Mouse (Mus musculus) limb, embryonic 13.5 days (tissue): ENCODE measurements around the gene Creb5. TPM values are rescaled to one million over a fixed set of nuclear protein-coding genes. Genes with fewer than 3 reads are reported as not detected.

Source experiments
- ATAC-seq: fragments of 200-750 bp; cut with Nextera tagmentation; 2 replicates; pipeline ENCODE4 v1.8.0; 2017; ENCODE audit warnings: low read depth, moderate number of reproducible peaks, moderate TSS enrichment; ENCODE audit not compliant: low FRiP score
- H3K27ac ChIP-seq: fragments of 300-500 bp; sonication (generic); 2 replicates; pipeline ENCODE4 v1.5.1; 2015; ENCODE audit warnings: inconsistent platforms, mild to moderate bottlenecking, moderate library complexity
- H3K27me3 ChIP-seq: fragments of 300-500 bp; sonication (generic); 2 replicates; pipeline ENCODE4 v1.6.1; 2015; ENCODE audit warnings: mild to moderate bottlenecking, inconsistent platforms
- H3K36me3 ChIP-seq: fragments of 300-500 bp; sonication (generic); 2 replicates; pipeline ENCODE4 v1.6.1; 2015; ENCODE audit warnings: inconsistent platforms, mild to moderate bottlenecking, moderate library complexity
- H3K4me1 ChIP-seq: fragments of 300-500 bp; sonication (generic); 2 replicates; pipeline ENCODE4 v1.6.1; 2015; ENCODE audit warnings: inconsistent platforms
- H3K4me2 ChIP-seq: fragments of 300-500 bp; sonication (generic); replicated peaks from 2 replicates; pipeline ENCODE4 v1.6.1; 2015; ENCODE audit warnings: inconsistent platforms, mild to moderate bottlenecking, moderate library complexity
- H3K4me3 ChIP-seq: fragments of 300-500 bp; sonication (generic); 2 replicates; pipeline ENCODE4 v1.5.1; 2015; ENCODE audit warnings: moderate library complexity, mild to moderate bottlenecking, inconsistent platforms
- H3K9ac ChIP-seq: fragments of 300-500 bp; sonication (generic); 2 replicates; pipeline ENCODE4 v1.6.1; 2015; ENCODE audit warnings: mild to moderate bottlenecking, inconsistent platforms
- H3K9me3 ChIP-seq: fragments of 300-500 bp; sonication (generic); 2 replicates; pipeline ENCODE4 v1.6.1; 2016; ENCODE audit warnings: inconsistent platforms
- WGBS: fragments of 180-500 bp; shearing (Covaris S2); methylation state at CpG from one replicate; pipeline ENCODE4 v1.1.7; 2015; 5-methylcytosine and 5-hydroxymethylcytosine counted together
- polyA plus RNA-seq: library from polyadenylated mRNA; unstranded; fragments of >200 nt; fragmentation: Nextera tagmentation; extraction: Ambion mirVana; gene quantifications from 2 replicates; pipeline ENCODE4 v1.2.1, GENCODE M21; 2015

The Creb5 gene
- polyA plus RNA-seq, 1 experiment from 2014 or later, result 75.4 TPM

DNA sequence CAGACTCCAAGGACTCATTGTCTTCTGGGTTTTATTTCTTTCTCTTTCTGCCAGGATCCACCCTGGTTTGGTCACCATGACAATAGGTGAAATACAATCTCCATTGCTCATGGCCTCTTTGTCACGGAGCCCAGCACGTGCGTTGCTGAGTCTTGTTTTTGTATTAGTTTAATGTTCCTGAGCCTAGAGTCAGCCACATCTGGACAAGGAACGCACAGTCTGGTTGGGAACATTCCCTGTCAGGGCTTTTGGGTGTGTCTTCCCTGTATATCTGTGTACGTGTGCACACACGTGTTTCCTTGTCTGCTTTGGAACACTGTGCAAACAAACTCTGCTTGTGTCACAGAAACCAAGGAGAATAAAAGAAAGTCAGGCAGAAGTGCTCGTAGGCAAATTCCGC, 331.1 kb downstream of the Creb5 start:
- ATAC-seq, result no peak
- 75% methylated on average over 8 of the region's 8 CpGs for WGBS
- Histone ChIP-seq H3K4me1 (peaks cover 51% of the 10 kb centered on the region), H3K36me3 (peaks cover 3% of the 10 kb centered on the region), H3K27ac (no peak overlapping the region), H3K9ac (no peak overlapping the region), H3K27me3 (no peaks in the 10 kb centered on the region), H3K9me3 (no peaks in the 10 kb centered on the region), H3K4me3 (no peak overlapping the region), H3K4me2 (no peak overlapping the region)

DNA sequence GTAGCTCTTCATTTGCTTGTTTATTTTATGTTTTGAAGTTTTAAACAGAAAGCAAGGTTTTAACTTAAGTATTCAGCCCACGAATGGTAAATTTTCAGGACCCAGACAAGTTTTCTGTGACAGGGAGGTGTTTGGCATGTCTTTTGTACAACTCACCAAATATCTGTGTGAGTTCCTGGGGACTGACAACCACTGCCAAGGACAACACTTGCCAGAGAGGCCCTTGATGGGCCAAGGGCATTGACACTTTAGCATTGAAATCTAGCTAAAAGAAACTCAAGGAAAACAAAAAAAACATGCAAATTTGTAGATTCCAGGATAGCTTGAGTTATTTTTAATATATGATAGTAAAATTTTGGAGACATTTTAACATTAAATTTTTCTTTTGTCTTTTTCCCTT, 332.6 kb downstream of the Creb5 start:
- Histone ChIP-seq H3K4me1 (peaks cover 62% of the 10 kb centered on the region), H3K36me3 (peaks cover 3% of the 10 kb centered on the region), H3K9me3 (no peaks in the 10 kb centered on the region), H3K4me2 (no peak overlapping the region), H3K4me3 (no peak overlapping the region), H3K9ac (no peak overlapping the region), H3K27me3 (no peaks in the 10 kb centered on the region), H3K27ac (no peak overlapping the region)
- ATAC-seq, result no peak
- 76% methylated on average over 1 of the region's 1 CpGs for WGBS

GRCm38 (mm10) chr6:53621295-53621694, 334.2 kb downstream of the Creb5 start:
- no peak overlapping the region for H3K9ac ChIP-seq
- 45% methylated on average over 5 of the region's 5 CpGs for WGBS

DNA sequence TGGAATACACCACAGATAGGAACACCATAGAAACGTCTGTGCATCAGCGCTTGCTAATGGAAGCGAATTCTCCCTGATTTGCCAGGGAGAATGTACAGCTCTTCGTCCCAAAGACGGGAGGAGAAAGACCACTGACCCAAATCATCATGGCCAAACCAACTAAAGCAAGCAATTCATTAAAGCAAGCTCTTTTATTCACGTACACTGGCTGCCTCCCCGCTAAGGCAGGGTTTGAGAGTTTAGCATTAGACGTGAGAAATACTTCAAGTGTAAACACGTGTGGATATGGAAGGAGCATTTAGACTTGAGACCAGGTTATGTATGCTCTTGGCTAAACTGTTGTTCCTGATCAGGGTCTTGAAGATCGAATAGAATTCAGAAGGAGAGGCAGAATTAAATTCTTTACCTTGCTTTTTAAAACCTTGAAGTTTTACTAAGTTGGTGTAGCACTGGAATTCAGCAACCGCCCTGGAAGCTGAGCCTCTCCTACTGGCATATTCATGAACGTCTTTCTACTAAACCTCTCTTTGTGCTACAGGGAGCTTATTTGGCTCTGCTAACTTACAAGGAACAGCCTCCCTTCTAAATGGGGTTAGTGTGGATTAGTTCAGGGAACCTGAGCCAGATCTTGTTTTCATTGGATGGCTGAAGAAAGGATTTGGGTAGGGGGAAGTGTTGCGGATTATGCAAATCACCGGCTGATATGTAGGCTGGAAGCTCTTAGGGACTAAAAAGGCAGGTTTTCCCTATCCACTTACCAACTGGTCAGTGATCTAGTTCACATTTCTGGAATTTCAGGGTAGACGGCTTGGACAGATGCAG, 337.6 kb downstream of the Creb5 start:
- peak overlapping the region; percentile 63 for H3K27ac ChIP-seq
- peaks cover 68% of the 10 kb centered on the region for H3K4me1 ChIP-seq
- WGBS, result 55% methylated on average over 15 of the region's 15 CpGs
- ATAC-seq, result peak; percentile 71; the same call in 1 of the 2 replicates
- no peak overlapping the region for H3K4me2 ChIP-seq
- no peaks in the 10 kb centered on the region for H3K9me3 ChIP-seq
- H3K36me3 ChIP-seq, result no peaks in the 10 kb centered on the region; the same call in 1 of the 2 replicates
- no peak overlapping the region for H3K9ac ChIP-seq
- no peak overlapping the region for H3K4me3 ChIP-seq
- H3K27me3 ChIP-seq, result no peaks in the 10 kb centered on the region

More at GRCm38 (mm10) chr6:53621295-53621694, 334.2 kb downstream of the Creb5 start:
- Histone ChIP-seq H3K4me1 (peaks cover 61% of the 10 kb centered on the region), H3K27ac (no peak overlapping the region), H3K36me3 (peaks cover 3% of the 10 kb centered on the region), H3K4me2 (no peak overlapping the region), H3K9me3 (no peaks in the 10 kb centered on the region), H3K27me3 (no peaks in the 10 kb centered on the region), H3K4me3 (no peak overlapping the region)
- no peak for ATAC-seq

DNA sequence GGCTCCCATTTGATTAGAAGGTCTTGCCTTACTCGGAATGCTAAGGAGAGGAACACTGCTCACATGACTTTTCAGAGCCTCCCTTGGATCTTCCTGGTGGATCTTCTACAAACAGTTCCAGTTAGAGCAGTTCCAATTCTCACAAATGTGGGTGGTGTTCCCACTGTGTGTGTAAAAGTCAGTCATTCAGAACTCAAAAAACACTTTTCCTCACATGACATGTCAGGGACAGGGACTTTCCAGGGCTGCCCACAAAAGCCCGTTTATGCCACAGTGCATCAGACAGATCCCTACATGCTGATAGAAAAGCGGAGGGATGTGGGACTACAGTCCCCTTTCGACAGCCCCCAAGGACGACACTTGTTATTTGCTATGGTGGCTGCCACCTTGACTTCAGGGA, 339.0 kb downstream of the Creb5 start:
- no peaks in the 10 kb centered on the region; the same call in 1 of the 2 replicates for H3K36me3 ChIP-seq
- H3K27ac ChIP-seq, result no peak overlapping the region
- ATAC-seq, result no peak
- no peak overlapping the region for H3K9ac ChIP-seq
- 83% methylated on average over 5 of the region's 5 CpGs for WGBS
- no peaks in the 10 kb centered on the region for H3K27me3 ChIP-seq
- H3K4me1 ChIP-seq, result peaks cover 61% of the 10 kb centered on the region
- no peak overlapping the region for H3K4me2 ChIP-seq
- H3K9me3 ChIP-seq, result no peaks in the 10 kb centered on the region
- no peak overlapping the region for H3K4me3 ChIP-seq

DNA sequence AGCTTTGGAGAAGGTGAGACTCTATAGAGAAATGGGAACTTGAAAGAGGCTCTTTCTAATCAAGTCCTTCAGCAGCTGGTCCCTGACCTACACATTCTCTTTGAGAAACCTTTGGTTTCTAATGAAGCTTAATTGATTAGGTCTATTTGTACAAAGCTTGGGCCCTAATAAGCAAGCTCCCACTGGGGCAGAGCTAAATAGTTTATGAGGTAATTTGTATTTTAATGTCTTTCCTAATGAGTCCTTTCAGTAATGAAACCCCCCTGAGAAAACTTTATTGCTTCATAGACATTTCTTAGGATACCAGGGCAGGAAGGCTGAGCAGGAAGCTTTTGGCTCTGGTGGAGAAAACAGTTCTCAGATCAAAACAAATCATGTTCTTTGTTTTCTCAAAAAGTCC, 341.6 kb downstream of the Creb5 start:
- no peak overlapping the region for H3K4me3 ChIP-seq
- no peaks in the 10 kb centered on the region for H3K9me3 ChIP-seq
- H3K27ac ChIP-seq, result no peak overlapping the region; the same call in 1 of the 2 replicates
- H3K27me3 ChIP-seq, result no peaks in the 10 kb centered on the region
- H3K36me3 ChIP-seq, result peaks cover 6% of the 10 kb centered on the region; the same call in 1 of the 2 replicates
- no peak overlapping the region for H3K9ac ChIP-seq
- H3K4me2 ChIP-seq, result no peak overlapping the region
- no peak for ATAC-seq
- H3K4me1 ChIP-seq, result peaks cover 45% of the 10 kb centered on the region

DNA sequence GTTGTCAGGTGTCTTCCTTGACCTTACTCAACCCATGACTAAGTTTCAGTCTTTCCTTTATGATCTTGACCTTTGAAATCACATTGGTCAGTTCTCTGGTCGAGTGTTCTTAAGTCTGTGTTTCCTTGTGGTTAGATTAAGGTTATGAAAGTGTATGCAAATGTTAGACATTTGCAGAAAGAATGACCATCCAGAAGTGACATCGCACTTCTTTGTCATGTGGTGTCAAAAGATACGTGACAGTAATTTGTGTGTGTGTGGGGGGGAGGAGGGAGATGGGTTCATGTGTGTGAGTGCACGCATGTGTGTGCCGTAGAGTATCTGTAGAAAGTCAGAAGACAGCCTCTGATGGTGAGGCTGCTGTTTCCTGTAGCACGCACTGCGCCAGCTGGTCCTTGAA, 348.4 kb downstream of the Creb5 start:
- Histone ChIP-seq H3K4me2 (no peak overlapping the region), H3K4me3 (no peak overlapping the region), H3K36me3 (peaks cover 6% of the 10 kb centered on the region; the same call in 1 of the 2 replicates), H3K4me1 (peaks cover 45% of the 10 kb centered on the region), H3K9ac (no peak overlapping the region), H3K9me3 (no peaks in the 10 kb centered on the region), H3K27ac (no peak overlapping the region), H3K27me3 (no peaks in the 10 kb centered on the region)
- ATAC-seq, result no peak
- 93% methylated on average over 7 of the region's 7 CpGs for WGBS

DNA sequence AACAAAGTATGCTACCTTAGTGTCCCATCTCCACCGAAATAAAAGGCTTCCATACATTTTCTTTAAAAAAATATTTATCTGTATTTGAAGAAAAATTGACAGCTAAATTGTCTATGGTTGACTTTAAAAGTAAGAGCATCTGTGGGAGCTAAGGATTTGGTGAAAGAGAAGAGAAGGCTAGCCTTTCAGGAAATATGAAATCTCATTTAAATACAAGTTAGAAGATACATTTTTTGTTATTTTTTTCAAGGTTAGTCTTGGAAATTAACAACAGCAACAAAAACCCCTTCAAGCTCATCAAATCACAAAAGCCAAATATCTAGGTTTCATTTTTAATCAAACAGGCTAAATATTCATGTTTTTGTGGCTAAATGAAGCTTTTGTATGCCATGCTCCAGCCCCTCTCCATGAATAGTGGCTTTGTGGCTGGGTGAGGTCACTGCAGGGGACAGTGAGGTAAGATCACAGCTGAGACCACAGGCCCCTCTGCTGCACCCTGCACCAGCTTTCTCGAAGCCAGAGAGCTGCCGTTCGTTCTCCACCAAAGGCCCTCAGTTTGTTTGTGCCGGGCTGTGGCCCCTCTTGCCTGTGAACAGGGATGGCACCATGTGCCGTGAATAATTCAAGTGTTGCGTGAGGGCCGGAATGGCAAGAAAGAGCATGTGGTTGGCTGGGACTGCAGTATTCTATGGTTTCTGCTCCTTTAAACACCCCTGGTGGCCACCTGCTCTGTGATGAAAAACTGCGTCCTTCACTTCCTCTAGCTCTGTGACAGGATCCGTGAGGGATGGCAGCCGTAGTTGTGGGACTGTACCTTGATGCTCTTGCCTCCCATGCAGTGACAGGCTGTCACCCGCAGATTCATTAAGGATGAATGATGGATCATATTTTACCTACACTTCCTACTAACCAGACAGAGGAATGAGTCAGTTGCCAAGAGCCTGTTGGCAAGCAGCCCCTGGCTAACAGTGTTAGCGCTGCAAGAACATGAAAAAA, 350.6 kb downstream of the Creb5 start:
- Histone ChIP-seq H3K9ac (no peak overlapping the region), H3K27me3 (no peaks in the 10 kb centered on the region), H3K36me3 (0 out of 2 replicates have a peak, but pooled peaks cover 2% of the 10 kb centered on the region), H3K4me2 (no peak overlapping the region), H3K27ac (peak overlapping the region; percentile 52; the same call in 1 of the 2 replicates), H3K4me1 (peaks cover 67% of the 10 kb centered on the region), H3K9me3 (no peaks in the 10 kb centered on the region), H3K4me3 (no peak overlapping the region)
- ATAC-seq, result no peak
- WGBS, result 66% methylated on average over 13 of the region's 13 CpGs

GRCm38 (mm10) chr6:53641633-53642605, 354.8 kb downstream of the Creb5 start:
- ATAC-seq, result no peak
- Histone ChIP-seq H3K27me3 (no peaks in the 10 kb centered on the region), H3K9me3 (no peaks in the 10 kb centered on the region), H3K36me3 (0 out of 2 replicates have a peak, but pooled peaks cover 5% of the 10 kb centered on the region), H3K4me2 (peak overlapping the region; percentile 12; the same call in 1 of the 2 replicates), H3K4me1 (peaks cover 67% of the 10 kb centered on the region), H3K9ac (no peak overlapping the region), H3K27ac (peak overlapping the region; percentile 73), H3K4me3 (no peak overlapping the region)
- 69% methylated on average over 30 of the region's 30 CpGs for WGBS

DNA sequence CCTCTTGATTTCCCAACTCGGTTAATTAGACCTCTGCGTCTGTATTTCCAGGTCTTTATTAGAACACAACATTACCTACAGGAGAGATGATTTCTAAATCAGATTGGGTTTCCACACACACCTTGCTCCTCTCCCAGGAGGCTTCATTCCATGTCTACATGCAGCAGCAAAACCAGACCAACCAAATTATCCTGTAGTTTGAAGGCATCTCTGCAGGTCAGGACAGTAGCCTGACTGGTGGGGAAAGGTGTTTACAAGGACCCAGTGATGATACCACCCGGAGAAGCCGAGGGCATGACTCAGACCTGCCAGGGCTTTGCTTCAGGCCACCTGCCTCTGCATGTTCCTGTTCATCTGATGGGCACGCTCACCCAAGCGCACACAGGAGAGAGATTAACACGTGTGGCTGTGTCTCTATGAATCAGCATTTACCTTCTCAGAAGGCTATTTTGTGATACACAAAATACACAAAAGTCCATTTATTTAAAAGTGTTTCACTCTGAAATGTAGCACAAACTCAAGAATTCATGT, 355.8 kb downstream of the Creb5 start:
- Histone ChIP-seq H3K4me3 (no peak overlapping the region), H3K27ac (peak overlapping the region; percentile 73), H3K36me3 (0 out of 2 replicates have a peak, but pooled peaks cover 5% of the 10 kb centered on the region), H3K27me3 (no peaks in the 10 kb centered on the region), H3K9ac (no peak overlapping the region), H3K4me2 (no peak overlapping the region), H3K4me1 (peaks cover 61% of the 10 kb centered on the region), H3K9me3 (no peaks in the 10 kb centered on the region)
- 74% methylated on average over 7 of the region's 7 CpGs for whole genome bisulfite sequencing
- ATAC-seq, result no peak

DNA sequence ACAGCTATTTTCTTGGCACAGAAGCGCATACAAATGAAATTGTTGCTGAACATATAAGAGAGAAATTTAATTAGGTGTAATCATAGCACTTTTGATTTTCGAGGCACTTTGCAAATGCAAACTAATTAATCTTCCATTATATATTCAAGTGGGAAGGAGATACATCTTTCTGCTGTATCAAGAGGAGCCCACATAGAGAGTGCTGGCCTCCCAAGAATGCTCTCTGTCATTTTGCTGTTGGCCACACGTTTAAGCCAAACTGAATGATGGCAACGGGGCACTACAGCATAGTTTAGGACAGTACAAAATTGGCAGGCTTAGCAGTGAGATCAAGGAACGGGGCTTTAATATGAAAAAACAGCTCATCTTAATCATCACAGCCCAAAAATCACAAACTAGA, 356.4 kb downstream of the Creb5 start:
- H3K4me1 ChIP-seq, result peaks cover 55% of the 10 kb centered on the region
- no peak overlapping the region for H3K4me2 ChIP-seq
- no peaks in the 10 kb centered on the region for H3K9me3 ChIP-seq
- H3K4me3 ChIP-seq, result no peak overlapping the region
- peak overlapping the region; percentile 22; the same call in 1 of the 2 replicates for H3K27ac ChIP-seq
- H3K36me3 ChIP-seq, result 0 out of 2 replicates have a peak, but pooled peaks cover 5% of the 10 kb centered on the region
- H3K27me3 ChIP-seq, result no peaks in the 10 kb centered on the region
- H3K9ac ChIP-seq, result no peak overlapping the region
- ATAC-seq, result no peak
- WGBS, result 73% methylated on average over 5 of the region's 5 CpGs
